Mouse (Mus musculus): ENCODE results near the gene Prdx3. TPM values are rescaled to one million over a fixed set of nuclear protein-coding genes. Genes with fewer than 3 reads are reported as not detected.
A peak's percentile ranks its signal among the peaks of the same experiment; 100 is the strongest.

Gene Prdx3
- total RNA-seq, 2 experiments from 2014 or later, result 201 to 204 TPM

DNA sequence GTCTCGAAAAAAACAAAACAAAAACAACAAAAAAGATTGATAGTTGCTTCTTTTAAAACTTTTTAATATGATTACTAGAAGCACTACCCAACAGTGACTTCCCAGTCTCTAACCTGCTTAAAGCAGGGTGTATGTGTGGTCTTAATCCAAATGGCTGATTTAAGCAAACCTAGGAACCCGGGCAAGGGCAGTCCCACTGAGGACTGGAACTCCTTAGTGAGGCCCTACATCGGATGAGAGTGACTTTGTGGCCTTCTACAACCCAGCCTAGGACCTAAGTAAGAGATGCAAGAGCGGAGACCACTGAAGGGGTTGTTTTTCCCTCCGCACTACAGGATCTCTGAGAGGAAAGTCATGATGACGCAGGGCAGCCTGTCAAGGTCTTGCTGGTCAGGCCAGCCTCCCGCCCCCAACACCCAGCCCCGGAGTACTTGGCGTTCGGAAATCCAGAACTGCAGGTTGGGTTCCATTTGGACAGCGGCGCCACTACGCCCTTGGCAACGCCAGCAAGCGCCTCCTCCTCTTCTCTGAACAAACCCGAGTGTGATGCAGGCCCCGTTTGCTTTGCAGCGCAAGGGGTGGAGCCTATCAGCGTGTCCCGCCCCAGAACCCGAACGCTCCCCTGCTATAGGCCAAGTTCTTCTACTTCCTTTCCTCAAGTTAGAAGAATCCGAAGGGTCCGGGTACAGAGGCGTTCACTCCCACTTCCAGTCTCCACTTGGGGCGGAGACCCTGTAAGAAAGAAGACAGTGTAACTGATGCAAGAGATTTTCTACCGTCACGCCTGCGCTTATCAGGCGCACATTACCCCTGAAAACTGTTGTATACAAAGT is 13.3 kb downstream of the Prdx3 start, which contains the start of gene Sfxn4:
TSS of gene Sfxn4 (minus strand) at position 612 of the 833 bp plus-strand sequence.
- DNase-seq, result peak; percentile 91

DNA sequence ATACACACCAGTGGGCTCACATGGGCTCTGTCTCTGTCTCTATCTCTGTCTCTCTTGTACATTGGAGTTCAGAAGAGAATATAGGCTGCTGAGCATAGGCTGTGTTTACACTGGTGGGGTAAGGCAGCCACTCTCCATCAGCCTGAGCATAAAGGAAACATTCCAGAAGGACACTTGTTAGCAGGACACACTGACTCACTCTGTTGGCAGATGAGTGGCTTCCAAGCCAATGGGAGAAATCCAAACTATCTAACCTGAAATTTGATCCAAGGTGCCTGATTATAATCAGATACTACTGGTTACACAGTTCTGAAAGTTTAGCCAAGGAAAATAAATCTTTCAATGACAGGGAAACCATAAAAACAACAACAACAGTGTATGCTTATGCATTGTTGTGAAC is 28.6 kb downstream of the Prdx3 start:
- DNase-seq, result no peak

DNA sequence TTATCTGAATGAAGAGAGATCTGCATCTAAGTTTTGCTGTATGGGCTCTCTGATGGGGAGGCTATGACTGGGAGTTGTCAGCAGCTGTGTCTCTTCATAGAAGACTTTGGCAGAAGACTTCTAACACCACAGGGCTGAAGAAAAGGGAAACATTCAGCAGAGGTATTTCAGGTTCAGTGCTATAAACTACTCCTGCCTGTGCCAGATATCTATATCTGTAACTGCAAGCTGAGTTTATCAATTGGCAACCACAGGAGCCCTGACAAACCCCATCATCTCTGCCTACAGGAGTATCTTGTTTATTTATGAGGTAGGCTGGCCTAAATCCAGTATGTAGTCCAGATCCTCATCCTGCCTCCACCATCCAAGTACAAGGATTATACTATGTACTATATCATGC is 31.0 kb downstream of the Prdx3 start:
- no peak for DNase-seq

DNA sequence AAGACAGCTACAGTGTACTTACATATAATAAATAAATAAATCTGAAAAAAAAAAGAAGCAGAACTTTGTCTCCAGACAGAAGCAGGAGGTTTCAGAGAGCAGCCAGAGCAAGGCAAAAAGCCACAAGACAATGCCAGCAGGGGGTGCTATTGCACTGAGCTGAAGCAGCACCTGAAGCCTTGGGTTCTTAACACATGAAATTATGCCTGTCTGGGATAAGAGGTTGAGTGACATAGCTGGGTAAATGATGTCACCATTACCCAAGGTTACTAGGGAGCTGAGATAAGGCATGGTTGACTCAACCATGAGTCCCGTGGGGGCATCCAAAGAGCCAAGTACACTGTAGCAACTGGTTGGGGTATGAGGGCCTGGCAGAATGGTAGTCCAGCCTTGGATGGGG is 36.6 kb downstream of the Prdx3 start:
- DNase-seq, result peak; percentile 81

DNA sequence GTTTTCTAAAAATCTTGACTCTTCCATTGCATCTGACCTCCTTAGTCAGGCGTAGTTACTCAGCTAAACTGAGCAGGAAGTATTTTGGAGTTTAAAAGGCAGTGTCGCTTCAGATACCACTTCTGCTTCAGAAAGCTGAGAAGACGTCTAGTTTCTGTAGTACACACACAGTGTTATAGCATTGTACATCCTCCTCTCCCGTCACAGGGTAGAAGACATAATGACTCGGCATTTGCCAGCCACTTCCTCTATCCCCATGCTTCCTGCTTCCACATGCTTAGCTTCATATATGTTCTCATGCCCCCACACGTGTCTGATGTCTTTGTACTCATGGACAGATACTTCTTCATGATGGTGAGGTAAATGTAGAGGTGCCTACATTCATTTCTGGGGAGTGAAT is 55.7 kb downstream of the Prdx3 start:
- DNase-seq, result no peak

Other genes starting within 250 kb of the Prdx3 start
- 1 to 10 TPM; 1.2 to 1.3 TPM for gene Nanos1, start 118.6 kb downstream of the Prdx3 start, total RNA-seq (2021)
- gene Eif3a, start 83.9 kb downstream of the Prdx3 start, total RNA-seq (2021), result 100 to 1,000 TPM; 132 to 134 TPM
- gene Fam45a, start 63.0 kb downstream of the Prdx3 start, total RNA-seq (2021), result 10 to 100 TPM; 18.2 to 21.4 TPM
- gene Sfxn4, start 13.1 kb downstream of the Prdx3 start, total RNA-seq (2021), result 1 to 10 TPM; 4.2 to 5.5 TPM
- 10 to 100 TPM; 24.8 to 25.8 TPM for gene Grk5, start 15.2 kb upstream of the Prdx3 start, total RNA-seq (2021)

All from heart, postnatal 4 days (tissue).